Mouse (Mus musculus) forebrain, embryonic 15.5 days (tissue): ENCODE results near the gene Tiam1. TPM values are rescaled to one million over a fixed set of nuclear protein-coding genes. Genes with fewer than 3 reads are reported as not detected.

Source experiments
- ATAC-seq: fragments of 200-750 bp; cut with Nextera tagmentation; replicated peaks from 2 replicates; pipeline ENCODE4 v1.8.0; 2017; ENCODE audit warnings: mild to moderate bottlenecking, moderate TSS enrichment, moderate library complexity
- H3K27ac ChIP-seq: fragments of 300-500 bp; sonication (generic); replicated peaks from 2 replicates; pipeline ENCODE4 v1.5.1; 2015; ENCODE audit warnings: mild to moderate bottlenecking, inconsistent platforms
- H3K27me3 ChIP-seq: fragments of 300-500 bp; sonication (generic); 2 replicates; pipeline ENCODE4 v1.6.1; 2015; ENCODE audit warnings: inconsistent platforms
- H3K36me3 ChIP-seq: fragments of 300-500 bp; sonication (generic); 2 replicates; pipeline ENCODE4 v1.6.1; 2015; ENCODE audit warnings: mild to moderate bottlenecking, inconsistent platforms
- H3K4me1 ChIP-seq: fragments of 300-500 bp; sonication (generic); 2 replicates; pipeline ENCODE4 v1.6.1; 2015; ENCODE audit warnings: inconsistent platforms
- H3K4me2 ChIP-seq: fragments of 300-500 bp; sonication (generic); replicated peaks from 2 replicates; pipeline ENCODE4 v1.6.1; 2015; ENCODE audit warnings: mild to moderate bottlenecking, inconsistent platforms
- H3K4me3 ChIP-seq: fragments of 300-500 bp; sonication (generic); 2 replicates; pipeline ENCODE4 v1.5.1; 2015; ENCODE audit warnings: mild to moderate bottlenecking, inconsistent platforms
- H3K9ac ChIP-seq: fragments of 300-500 bp; sonication (generic); replicated peaks from 2 replicates; pipeline ENCODE4 v1.6.1; 2015; ENCODE audit warnings: mild to moderate bottlenecking, inconsistent platforms
- H3K9me3 ChIP-seq: fragments of 300-500 bp; sonication (generic); 2 replicates; pipeline ENCODE4 v1.6.1; 2016; ENCODE audit warnings: inconsistent platforms
- WGBS: fragments of 180-500 bp; shearing (Covaris S2); methylation state at CpG from one replicate; pipeline ENCODE4 v1.1.7; 2015; ENCODE audit warnings: mixed read lengths; 5-methylcytosine and 5-hydroxymethylcytosine counted together
- polyA plus RNA-seq: library from polyadenylated mRNA; unstranded; fragments of >200 nt; fragmentation: Nextera tagmentation; extraction: Ambion mirVana; gene quantifications from 2 replicates; pipeline ENCODE4 v1.2.1, GENCODE M21; 2015

The Tiam1 gene
- 33.8 and 35.1 TPM in 2 replicates for polyA plus RNA-seq

DNA sequence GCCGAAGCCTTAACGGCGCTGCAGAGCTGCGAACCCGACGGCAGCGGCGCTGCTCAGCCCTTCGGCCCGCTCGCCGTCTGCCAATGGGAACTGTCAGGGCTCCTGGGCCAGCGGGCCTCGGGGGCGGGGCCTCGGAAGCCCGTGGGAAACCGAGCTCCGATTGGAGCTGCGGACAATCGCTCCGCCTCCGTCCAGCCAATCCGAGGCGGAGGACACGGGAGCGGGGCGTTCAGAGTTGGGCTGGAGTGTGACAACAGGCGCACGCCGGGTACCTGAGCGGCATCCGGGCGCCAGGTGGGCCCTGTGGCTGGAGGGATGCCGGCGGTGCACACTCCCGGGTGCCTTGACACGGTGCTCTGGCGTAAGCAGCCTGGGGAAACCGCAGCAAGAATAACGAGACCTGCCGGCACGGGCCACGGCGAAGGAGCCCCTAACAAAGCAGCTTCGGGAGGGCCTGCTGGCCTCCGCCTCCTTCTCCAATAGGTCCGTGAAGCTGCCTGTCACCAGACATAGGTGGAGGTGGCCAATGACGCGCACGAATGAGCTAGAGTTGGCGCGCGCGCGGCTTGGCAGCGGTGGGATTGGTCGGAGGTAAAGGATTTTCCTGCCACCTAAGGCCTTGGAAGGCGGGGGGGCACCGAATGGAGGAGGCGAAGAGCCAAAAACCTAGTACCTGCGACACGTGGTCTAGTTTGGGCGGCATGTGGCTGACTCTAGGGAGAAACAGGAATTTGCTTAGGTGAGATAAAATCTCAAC is at the start of gene Tiam1:
Gene Tiam1, minus strand, starts transcription at position 10 of the 757 bp plus-strand sequence.
- under 1% methylated on average over 64 of the region's 64 CpGs for WGBS
- peak; percentile 98 for ATAC-seq
- Histone ChIP-seq H3K4me3 (peak within 1 kb of the TSS; percentile 67), H3K9ac (peak within 1 kb of the TSS; percentile 90), H3K27ac (peak within 1 kb of the TSS; percentile 94), H3K36me3 (no peaks in the 10 kb centered on the region), H3K4me1 (peaks cover 24% of the 10 kb centered on the region), H3K27me3 (no peaks in the 10 kb centered on the region), H3K9me3 (no peaks in the 10 kb centered on the region), H3K4me2 (peak within 1 kb of the TSS; percentile 81)

GRCm38 (mm10) chr16:90191289-90191688 is 47.7 kb upstream of the Tiam1 start:
- no peaks in the 10 kb centered on the region for H3K4me1 ChIP-seq
- WGBS, result 77% methylated on average over 6 of the region's 6 CpGs
- H3K9me3 ChIP-seq, result no peaks in the 10 kb centered on the region
- no peak overlapping the region for H3K27ac ChIP-seq
- H3K4me2 ChIP-seq, result no peak overlapping the region
- H3K9ac ChIP-seq, result no peak overlapping the region
- H3K36me3 ChIP-seq, result no peaks in the 10 kb centered on the region
- no peak for ATAC-seq
- H3K27me3 ChIP-seq, result no peaks in the 10 kb centered on the region
- no peak overlapping the region for H3K4me3 ChIP-seq

GRCm38 (mm10) chr16:90187453-90187852 is 43.9 kb upstream of the Tiam1 start:
- no peak overlapping the region for H3K4me2 ChIP-seq
- no peaks in the 10 kb centered on the region for H3K36me3 ChIP-seq
- H3K27me3 ChIP-seq, result no peaks in the 10 kb centered on the region
- H3K4me3 ChIP-seq, result no peak overlapping the region
- 0 out of 2 replicates have a peak, but pooled peaks have one; percentile 14 for ATAC-seq
- WGBS, result 46% methylated on average over 13 of the region's 13 CpGs
- no peak overlapping the region for H3K9ac ChIP-seq
- no peaks in the 10 kb centered on the region for H3K4me1 ChIP-seq
- no peaks in the 10 kb centered on the region for H3K9me3 ChIP-seq
- no peak overlapping the region for H3K27ac ChIP-seq

- Histone ChIP-seq H3K4me1 (no peaks in the 10 kb centered on the region), H3K9ac (no peak overlapping the region), H3K27ac (no peak overlapping the region), H3K4me2 (no peak overlapping the region), H3K9me3 (no peaks in the 10 kb centered on the region), H3K4me3 (no peak overlapping the region), H3K27me3 (no peaks in the 10 kb centered on the region), H3K36me3 (no peaks in the 10 kb centered on the region)
- peak; percentile 79 for ATAC-seq
- 42% methylated on average over 8 of the region's 8 CpGs for WGBS
These were observed 42.5 kb upstream of the Tiam1 start for GRCm38 (mm10) chr16:90185928-90186588.

DNA sequence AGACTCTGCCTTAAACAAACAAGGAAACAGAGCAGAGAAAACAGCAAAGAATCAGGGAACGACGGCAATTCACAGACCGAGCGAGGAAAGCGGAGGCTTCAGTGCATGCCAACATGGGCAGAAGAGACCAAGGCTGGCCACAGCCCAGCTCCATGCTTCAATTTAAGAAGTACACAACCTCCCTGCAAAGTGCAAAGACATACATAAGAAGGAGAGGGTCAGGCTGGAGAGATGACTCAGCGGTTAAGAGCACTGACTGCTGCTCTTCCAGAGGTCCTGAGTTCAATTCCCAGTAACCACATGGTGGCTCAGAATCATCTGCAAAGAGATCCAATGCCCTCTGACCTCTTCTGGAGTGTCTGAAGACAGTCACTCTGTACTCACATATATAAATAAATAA is 40.6 kb upstream of the Tiam1 start:
- no peaks in the 10 kb centered on the region for H3K27me3 ChIP-seq
- no peak overlapping the region for H3K9ac ChIP-seq
- no peak overlapping the region for H3K4me2 ChIP-seq
- no peaks in the 10 kb centered on the region for H3K36me3 ChIP-seq
- no peak overlapping the region for H3K4me3 ChIP-seq
- no peaks in the 10 kb centered on the region for H3K9me3 ChIP-seq
- no peak overlapping the region for H3K27ac ChIP-seq
- 87% methylated on average over 6 of the region's 6 CpGs for WGBS
- no peak for ATAC-seq
- H3K4me1 ChIP-seq, result no peaks in the 10 kb centered on the region

GRCm38 (mm10) chr16:90181673-90182072 is 38.1 kb upstream of the Tiam1 start:
- Histone ChIP-seq H3K36me3 (no peaks in the 10 kb centered on the region), H3K9ac (no peak overlapping the region), H3K27ac (no peak overlapping the region), H3K9me3 (no peaks in the 10 kb centered on the region), H3K4me1 (peaks cover 5% of the 10 kb centered on the region), H3K27me3 (no peaks in the 10 kb centered on the region), H3K4me3 (no peak overlapping the region), H3K4me2 (no peak overlapping the region)
- 84% methylated on average over 8 of the region's 8 CpGs for WGBS
- ATAC-seq, result no peak

- no peaks in the 10 kb centered on the region for H3K9me3 ChIP-seq
- no peak overlapping the region for H3K9ac ChIP-seq
- no peak overlapping the region for H3K27ac ChIP-seq
- no peak overlapping the region for H3K4me3 ChIP-seq
- H3K27me3 ChIP-seq, result no peaks in the 10 kb centered on the region
- 83% methylated on average over 6 of the region's 6 CpGs for WGBS
- no peak for ATAC-seq
- no peak overlapping the region for H3K4me2 ChIP-seq
- peaks cover 11% of the 10 kb centered on the region for H3K4me1 ChIP-seq
- H3K36me3 ChIP-seq, result no peaks in the 10 kb centered on the region
These were observed 37.4 kb upstream of the Tiam1 start for GRCm38 (mm10) chr16:90180975-90181374.

- H3K27ac ChIP-seq, result no peak overlapping the region
- no peaks in the 10 kb centered on the region for H3K36me3 ChIP-seq
- no peaks in the 10 kb centered on the region for H3K27me3 ChIP-seq
- peaks cover 11% of the 10 kb centered on the region for H3K4me1 ChIP-seq
- H3K4me2 ChIP-seq, result no peak overlapping the region
- H3K4me3 ChIP-seq, result no peak overlapping the region
- 93% methylated on average over 5 of the region's 5 CpGs for WGBS
- no peaks in the 10 kb centered on the region for H3K9me3 ChIP-seq
- H3K9ac ChIP-seq, result no peak overlapping the region
- ATAC-seq, result no peak
These were observed 36.3 kb upstream of the Tiam1 start for GRCm38 (mm10) chr16:90179892-90180291.

DNA sequence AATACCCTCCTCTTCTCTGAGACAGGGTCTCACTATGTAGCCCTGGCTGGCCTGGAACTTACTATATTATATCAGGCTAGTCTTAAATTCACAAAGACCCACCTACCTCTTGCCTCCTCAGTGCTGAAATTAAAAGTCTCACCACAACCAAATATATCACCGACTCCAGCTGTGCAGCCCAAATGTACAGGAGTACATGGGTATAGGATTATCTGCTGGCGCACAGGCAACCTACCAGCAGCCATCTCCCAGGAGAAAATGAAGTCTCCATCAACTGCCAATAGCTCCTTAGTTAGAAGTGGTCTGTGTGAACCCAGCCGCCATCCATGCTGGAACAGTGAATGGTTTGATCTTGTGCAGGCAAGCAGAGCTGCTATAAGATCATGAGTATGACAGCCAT is 34.8 kb upstream of the Tiam1 start:
- H3K4me3 ChIP-seq, result no peak overlapping the region
- H3K36me3 ChIP-seq, result no peaks in the 10 kb centered on the region
- WGBS, result 94% methylated on average over 3 of the region's 3 CpGs

DNA sequence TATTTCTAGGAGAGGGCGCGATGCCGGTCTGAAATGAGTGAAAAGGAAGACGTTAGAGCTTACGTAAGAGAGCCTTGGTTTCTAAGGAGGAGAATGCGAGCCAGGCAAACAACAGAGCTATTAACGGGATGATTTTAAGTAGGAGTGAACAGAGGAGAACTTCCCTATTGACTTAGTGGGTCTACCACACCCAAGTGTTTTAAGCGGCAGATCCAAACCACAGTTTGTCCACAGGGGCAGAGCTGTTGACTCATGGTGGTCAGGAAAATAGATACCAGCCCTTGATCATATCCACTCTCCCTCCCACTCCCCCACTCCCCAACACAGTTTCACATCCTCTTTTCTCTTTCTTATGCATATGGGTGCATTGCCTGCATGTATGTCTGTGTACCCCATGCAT is 33.9 kb upstream of the Tiam1 start:
- ATAC-seq, result no peak
- no peaks in the 10 kb centered on the region for H3K9me3 ChIP-seq
- no peaks in the 10 kb centered on the region for H3K36me3 ChIP-seq
- peaks cover 11% of the 10 kb centered on the region for H3K4me1 ChIP-seq
- no peak overlapping the region for H3K9ac ChIP-seq
- no peak overlapping the region for H3K27ac ChIP-seq
- H3K27me3 ChIP-seq, result no peaks in the 10 kb centered on the region
- H3K4me3 ChIP-seq, result no peak overlapping the region
- WGBS, result 69% methylated on average over 8 of the region's 8 CpGs
- no peak overlapping the region for H3K4me2 ChIP-seq

More for the DNA sequence above, 34.8 kb upstream of the Tiam1 start:
- Histone ChIP-seq H3K4me2 (no peak overlapping the region), H3K9ac (no peak overlapping the region), H3K4me1 (peaks cover 11% of the 10 kb centered on the region), H3K27ac (no peak overlapping the region), H3K9me3 (no peaks in the 10 kb centered on the region), H3K27me3 (no peaks in the 10 kb centered on the region)
- no peak for ATAC-seq

DNA sequence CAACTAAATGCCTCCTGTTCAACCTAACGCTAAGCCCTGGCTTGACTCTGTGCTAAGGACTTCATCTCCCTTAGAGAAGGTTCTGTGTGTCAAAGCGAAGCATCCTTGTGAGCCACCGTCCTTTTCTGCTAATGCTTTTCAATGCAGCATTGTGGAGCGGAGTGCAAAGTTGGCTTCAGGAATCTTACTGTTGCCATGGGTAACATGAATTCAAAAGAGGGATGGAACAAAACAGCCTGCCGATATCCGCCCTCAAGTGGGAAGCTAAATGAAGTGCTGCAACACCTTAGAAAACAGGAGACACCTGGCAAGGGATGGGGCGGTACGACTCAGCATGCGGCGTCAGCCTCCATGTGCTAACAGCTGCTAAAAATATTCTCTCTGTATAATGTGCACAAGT is 32.9 kb upstream of the Tiam1 start:
- Histone ChIP-seq H3K9me3 (no peaks in the 10 kb centered on the region), H3K27ac (peak overlapping the region; percentile 39), H3K4me2 (0 out of 2 replicates have a peak overlapping the region, but pooled peaks have one; percentile 6), H3K27me3 (no peaks in the 10 kb centered on the region), H3K4me3 (no peak overlapping the region), H3K9ac (no peak overlapping the region), H3K36me3 (no peaks in the 10 kb centered on the region), H3K4me1 (peaks cover 12% of the 10 kb centered on the region)
- ATAC-seq, result peak; percentile 77
- WGBS, result 11% methylated on average over 10 of the region's 10 CpGs

DNA sequence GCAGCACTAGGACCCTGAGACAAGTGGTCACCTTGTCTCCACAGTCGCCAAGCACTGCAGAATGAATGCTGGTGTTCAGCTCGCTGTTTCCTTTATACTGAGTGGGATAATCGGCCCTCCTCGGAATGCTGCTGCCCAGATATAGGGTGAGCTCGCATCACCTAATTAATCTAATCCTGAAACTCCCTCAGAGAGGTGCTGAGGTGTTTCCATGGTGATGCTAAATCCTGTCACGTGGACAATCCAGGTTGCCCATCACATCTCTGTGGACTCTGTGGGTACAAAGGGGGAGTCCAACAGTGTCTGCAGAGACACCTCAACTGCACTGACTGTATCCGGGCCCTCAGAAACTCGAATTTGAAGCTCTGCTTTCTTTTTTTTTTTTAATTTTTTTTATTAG is 27.8 kb upstream of the Tiam1 start:
- H3K9ac ChIP-seq, result no peak overlapping the region
- H3K4me2 ChIP-seq, result no peak overlapping the region
- no peaks in the 10 kb centered on the region for H3K36me3 ChIP-seq
- peak; percentile 49 for ATAC-seq
- H3K27me3 ChIP-seq, result no peaks in the 10 kb centered on the region
- H3K27ac ChIP-seq, result no peak overlapping the region
- peaks cover 9% of the 10 kb centered on the region for H3K4me1 ChIP-seq
- no peak overlapping the region for H3K4me3 ChIP-seq
- 16% methylated on average over 8 of the region's 8 CpGs for WGBS
- H3K9me3 ChIP-seq, result no peaks in the 10 kb centered on the region
